Mouse (Mus musculus) embryo, embryonic 9.5 days (tissue): ENCODE data around the gene Sh2d3c.

Source experiments
- DNase-seq: peaks from one replicate; pipeline ENCODE4 v3.0.0-alpha.2; 2017; ENCODE audit errors: extremely low spot score

The Sh2d3c gene

DNA sequence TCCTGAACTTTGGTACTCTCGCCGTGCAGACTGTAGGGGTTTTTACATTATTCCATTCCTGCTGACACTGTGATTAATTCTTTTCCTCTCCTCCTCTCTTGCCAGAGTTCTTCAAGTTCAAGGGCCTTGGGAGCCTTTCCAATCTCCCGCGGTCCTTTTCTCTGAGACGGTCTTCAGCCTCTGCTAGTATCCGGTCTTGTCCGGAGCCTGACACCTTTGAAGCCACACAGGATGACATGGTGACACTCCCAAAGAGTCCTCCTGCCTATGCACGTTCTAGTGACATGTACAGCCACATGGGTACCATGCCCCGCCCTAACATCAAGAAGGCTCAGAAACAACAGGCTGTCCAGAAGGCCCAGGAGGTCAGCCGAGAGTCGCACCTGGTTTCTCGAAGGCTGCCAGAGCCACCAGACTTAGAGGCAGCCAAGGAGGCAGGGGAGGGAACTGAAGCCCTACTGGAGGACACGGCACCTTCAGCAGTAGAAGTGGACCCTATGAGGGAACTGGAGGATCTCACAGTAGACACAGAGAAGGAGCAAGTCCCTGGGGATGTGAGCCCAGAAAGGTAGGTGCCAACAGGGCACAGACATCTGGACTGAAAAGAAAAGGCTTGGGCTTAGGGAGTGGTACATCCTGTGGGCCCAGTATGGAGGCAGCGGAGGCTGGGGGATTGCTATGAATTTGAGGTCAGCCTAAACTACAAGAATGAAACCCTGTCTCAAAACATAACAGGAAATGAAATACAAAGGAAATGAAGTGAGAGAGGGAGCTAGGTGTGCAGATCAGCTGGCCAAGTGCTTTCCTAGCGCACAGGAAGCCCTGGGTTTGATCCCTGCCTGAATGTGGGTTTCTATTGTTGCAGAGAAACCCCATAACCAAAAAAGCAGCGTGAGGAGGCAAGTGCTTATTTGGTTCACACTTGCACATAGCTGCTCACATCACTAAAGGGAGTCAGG is 4.3 kb downstream of the Sh2d3c start:
- DNase-seq = no peak

DNA sequence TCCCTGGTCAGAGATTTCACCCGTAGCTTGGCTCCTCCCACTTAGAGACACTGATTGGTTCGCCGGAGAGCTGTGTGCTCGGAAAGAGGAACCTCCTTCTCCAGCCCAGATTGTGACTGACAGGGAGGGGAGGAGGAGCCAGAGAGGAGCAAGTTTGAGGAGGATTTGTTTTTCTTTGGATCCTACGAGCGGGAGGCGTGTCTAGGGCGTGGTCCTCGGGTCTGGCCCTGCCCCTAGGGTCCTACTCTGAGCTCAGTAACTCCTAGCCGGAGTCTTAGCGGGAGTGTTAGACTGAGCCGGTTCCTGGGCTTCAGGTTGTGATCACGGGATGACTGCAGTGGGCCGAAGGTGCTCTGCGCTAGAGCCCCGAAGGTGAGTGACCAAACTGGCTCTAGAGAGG is 6.6 kb downstream of the Sh2d3c start:
- DNase-seq = peak; percentile 95

DNA sequence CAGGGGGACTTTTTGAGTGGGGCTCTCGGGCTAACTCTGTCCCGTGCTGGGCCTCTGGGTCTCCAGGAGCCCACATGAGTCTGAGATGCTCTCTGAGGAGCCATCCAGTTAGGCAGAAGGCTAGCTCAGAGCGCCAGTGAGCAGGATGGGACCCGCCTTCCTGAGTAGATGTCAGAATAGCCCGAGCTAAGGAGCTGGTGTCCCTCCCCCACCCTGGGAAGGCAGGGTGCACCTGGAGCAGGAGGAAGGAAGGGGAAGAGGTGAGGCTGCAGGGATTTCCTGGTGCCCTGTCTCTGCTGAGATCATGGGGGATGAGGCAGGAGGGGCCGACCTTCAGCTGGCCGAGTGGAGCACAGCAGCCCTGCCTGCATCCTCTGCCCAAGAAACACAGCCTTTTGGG is 7.6 kb downstream of the Sh2d3c start:
- no peak for DNase-seq

DNA sequence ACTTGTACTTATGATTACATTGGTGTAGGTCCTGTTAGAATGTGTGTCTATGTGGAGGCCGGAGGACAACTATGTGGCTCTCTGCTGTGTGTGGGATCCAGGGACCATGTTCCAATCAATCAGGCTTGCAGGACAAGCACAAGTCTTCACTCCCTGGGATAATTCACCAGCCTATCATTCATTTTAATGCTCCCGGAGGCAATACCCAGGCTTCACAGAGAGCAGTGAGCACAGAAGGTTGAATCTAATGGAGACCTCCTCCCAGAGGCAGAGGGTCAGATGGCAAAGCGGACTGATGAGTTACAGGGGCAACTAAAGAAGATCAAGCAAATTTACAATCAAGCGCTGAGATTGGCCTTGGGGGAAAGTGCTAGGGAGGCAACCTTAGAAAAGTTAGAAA is 8.7 kb downstream of the Sh2d3c start:
- DNase-seq = no peak

DNA sequence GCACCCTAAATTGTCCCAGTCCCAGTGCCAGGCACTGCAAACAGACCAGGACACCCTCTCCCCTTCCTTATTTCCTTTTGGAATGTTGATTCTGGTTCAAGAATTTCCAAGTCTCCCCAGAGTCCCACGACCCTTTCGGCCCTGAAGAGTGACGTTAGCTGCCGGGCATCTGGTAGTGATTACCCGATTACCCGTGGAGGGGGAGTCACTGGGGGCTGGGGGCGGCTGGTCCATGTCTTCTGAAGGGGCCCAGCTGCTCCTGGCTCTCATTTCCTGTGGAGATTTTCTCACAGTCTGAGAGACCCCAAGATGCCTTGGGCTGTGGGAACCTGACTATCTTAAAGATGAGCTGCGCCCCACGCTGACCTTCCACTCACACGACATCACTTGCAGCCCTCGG is 10.0 kb downstream of the Sh2d3c start:
- DNase-seq = peak; percentile 68

DNA sequence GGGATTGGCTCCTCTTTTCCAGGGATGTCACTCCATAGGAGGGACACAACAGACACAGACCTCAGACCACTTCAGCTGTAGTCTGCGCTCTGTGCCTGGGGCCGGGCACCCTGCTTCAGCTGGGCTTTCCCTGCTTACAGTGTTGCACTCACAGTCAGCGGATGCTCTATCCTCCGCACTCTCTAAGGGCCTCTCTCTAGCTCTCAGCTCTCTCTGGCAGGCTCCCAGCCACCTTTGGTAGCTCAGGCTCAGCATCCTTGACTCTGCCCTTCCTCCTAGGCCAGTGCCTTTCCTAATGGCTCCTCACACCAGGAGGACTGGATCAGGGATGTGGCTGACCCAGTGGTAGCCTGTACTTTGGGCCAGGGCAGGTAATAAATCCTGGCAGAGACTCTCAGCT is 11.1 kb downstream of the Sh2d3c start:
- DNase-seq = no peak

DNA sequence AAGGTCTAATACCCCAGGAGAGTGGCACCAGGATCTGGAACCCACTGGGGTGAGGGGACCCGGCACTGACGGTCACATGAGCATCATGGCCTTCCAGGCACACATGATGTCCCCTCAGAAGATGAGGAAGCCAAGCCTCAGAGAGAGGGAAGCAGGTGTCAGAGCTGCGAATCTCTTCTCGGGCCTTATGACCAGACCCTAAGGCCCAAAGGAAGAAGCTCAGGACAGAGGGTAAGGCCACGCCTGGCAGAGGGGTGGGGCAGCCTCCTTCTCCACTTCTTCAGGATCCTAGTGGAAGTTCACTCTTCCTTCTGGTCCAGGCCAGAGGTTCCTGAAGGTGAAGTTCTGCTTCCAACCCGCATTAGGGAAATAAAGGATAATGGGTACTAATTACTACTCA is 11.8 kb downstream of the Sh2d3c start:
- DNase-seq = no peak

DNA sequence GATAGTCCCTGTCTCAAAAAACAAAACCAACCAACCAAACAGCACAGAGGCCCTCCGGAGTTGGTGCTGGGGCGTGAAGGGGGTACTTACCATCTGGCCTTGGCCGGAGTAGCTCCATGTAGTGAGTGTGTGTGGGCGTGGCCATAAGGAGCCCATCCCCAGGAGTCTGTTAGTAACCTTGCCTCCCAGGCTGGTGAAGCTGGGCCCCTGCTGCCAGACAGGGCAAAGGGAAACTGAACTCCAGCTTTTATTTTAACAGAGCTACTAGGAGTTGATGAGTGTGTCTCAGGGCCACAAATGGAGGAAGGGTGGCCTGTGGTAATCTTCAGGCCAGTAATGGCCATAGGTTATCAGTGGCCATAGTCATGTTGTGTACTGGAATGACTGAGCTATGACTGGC is 13.6 kb downstream of the Sh2d3c start:
- no peak for DNase-seq

DNA sequence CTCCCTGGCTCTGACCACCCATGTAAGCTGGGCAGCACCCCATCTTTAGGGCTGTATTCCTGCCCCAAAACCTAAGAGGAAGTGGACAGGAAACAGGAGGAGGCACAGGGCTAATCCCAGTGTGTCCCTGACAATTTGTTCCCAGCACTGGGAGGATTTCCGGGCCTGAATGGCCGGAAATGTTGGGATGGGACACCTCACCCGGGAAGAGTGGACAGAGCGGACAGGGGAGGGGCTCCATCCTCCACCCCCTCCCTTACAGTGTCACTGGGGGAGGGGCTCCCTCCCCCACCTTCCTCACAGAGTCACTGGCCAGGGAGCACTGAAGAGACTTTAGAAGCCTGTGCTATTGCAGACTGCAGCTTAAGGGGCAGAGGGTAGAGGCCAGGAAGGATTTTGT is 14.1 kb downstream of the Sh2d3c start:
- DNase-seq = no peak

DNA sequence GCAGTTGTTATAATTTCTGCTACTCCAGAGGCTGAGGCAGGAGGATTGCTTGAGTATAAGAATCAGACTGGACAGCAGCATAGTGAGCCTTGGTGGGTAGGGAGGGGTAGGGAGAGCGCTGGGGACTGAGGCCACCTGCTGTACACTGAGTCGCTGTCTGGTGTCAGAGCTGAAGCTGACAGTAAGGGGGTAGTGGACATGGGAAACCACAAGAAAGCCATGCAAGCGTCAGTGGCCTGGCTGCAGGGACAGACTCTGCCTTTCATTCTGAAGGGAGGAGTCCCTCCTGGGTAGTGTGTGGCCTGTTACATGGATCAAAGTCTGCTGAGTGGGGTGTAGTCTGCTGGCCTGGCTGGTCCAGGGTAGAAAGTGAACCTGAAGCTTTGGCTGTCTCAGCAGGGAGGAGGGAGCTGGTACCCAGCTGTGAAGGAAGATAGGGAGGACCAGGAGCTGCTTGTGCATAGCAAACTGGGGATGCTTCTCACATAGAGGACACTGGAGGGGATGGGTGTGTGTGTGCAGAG is 15.5 kb downstream of the Sh2d3c start:
- DNase-seq = no peak

DNA sequence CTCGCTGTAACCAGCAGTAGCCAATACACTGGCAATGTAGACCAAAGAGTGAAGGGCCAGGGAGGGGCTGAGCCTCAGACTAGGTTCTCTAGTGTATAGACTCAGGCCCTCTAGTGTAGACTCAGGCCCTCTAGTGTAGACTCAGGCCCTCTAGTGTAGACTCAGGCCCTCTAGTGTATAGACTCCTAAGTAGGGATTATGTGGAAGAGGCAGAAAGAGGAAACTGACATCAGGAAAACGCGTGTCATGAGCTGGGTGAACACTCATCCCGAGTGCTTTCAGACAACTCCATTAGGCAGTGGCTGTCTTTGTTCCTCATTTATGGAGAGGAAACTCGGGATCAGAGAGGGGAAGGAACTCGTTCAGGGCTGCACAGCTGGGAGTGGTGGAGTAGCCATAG is 16.2 kb downstream of the Sh2d3c start:
- DNase-seq = no peak

DNA sequence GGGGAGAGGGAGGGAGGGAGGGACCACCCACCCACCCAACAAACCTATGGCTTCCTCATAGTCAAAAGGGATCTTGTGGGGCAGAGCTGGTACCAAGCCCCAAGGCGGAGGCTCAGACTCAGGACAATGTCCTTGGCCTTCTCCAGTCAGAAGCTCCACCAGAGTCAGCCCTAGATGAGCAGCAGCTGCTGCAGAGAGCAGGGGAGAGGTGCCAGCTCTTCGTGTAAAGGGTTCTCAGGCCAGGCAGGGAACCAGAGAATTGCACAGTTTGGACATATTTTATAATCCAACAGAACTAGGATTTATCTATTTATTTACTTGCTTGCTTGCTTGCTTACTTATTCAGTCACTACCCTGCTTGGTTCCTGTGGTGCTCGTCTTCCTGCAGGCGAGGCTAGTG is 18.5 kb downstream of the Sh2d3c start:
- DNase-seq = no peak

DNA sequence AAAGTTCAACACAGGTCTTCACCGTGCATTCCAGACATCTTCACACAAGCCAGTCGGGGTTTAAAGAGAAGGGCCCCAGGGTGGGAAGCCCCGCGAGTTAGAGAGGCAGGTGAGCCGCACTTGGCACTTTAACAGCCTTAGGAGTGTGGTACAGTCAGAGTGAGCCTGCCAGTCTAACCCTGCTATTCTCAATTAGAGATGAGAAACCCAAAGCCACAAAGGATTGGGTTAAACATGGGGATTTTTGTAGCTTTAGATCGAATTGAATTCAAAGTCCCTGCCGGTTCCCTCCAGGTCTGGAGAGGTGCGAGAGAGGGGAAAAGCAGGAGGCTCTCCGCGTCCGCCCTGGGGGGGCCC is 20.0 kb downstream of the Sh2d3c start, which contains the start of gene 6330409D20Rik:
6330409D20Rik (minus strand) TSS at position 101 of the 357 bp plus-strand sequence.
- DNase-seq = no peak

DNA sequence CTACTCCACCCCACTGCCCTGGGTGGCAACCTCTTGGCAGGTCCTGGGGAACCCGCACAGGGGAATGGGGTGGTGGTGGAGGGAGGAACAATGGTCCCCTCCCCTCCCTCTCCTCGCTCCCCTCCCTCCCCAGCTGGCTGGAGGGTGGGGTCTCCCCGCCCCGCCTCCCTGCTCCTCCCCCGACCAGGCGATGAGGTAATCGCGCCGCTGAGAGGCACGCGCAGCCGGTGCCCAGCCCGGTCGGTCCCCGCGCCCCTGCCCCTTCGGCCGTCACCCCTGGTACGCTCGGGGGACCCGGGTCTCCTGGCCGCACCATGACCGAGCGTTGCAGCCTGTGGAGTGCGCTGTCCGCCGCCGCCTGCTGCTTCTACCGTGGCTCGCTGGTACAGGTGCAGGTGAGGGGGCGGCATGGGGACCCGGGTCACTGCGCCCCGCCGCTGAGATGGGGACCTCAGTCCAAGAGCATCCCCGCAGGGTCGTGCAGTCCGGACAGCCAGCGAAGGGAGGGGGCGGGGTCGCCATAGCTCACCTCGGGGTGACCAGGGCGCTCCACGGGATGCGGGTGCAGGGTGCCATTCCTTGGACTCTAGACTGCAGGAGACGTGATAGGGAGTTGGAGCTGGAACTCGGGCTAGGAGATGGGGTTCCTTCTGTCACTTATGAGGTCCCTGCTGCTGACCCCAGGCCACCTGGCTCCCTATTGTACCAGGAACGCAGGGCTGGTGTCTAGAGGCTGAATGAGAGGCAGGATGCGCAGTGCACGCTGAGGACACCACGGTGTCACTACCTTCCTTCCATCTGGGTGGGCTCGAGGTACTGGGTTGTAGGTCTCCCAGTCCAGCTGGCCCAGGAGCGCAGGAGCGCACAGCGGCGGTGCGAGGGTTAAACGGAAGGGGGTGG is 20.7 kb downstream of the Sh2d3c start:
- peak; percentile 57 for DNase-seq

DNA sequence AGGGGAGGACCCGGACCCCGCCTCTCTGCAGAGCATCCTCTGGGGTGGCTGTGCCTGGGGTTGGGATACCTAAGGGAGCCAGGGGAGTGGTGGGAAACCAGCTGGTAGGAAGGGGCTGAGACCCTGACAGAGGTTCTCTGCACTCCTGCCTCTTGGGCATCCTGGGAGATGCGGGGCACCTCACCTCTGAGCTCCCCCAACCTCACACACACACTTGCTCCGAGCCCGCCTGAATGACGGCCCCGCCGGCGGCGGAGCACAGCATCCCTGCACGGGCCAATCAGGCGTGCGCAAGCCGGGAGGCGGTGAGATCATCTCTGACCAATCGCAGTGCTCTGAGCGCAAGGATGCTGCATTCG is 21.3 kb downstream of the Sh2d3c start:
- DNase-seq = peak; percentile 62

DNA sequence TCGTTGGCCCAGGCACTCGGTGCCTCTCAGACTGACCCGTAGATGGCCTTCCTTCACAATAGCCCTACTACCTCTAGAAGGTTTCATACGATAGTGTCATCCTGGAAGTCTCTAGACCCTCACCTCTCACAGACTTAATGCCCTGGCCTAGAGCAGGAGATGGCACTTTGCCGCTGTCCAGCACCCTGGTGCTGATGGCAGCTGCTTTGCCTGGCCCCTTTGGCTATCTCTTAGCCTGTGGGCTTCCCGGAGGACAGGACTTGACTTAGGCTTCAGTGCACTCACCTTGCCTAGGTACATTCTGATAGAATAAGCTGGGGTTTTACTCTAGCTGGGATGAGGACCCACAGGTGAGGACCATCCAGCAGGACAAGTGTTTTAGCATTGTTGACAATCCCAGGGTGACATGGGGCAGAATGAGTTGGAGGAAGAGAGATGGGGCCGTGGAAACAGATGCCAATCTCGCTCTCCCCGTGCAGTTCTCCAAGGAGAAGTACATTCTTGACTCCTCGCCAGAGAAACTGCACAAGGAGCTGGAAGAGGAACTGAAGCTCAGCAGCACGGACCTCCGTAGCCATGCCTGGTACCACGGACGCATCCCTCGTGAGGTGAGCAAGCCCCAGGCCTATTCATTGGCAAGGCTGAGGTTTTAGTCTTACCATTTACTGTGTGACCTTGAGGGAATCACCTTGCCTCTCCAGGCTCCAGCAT is 23.6 kb downstream of the Sh2d3c start:
- no peak for DNase-seq

DNA sequence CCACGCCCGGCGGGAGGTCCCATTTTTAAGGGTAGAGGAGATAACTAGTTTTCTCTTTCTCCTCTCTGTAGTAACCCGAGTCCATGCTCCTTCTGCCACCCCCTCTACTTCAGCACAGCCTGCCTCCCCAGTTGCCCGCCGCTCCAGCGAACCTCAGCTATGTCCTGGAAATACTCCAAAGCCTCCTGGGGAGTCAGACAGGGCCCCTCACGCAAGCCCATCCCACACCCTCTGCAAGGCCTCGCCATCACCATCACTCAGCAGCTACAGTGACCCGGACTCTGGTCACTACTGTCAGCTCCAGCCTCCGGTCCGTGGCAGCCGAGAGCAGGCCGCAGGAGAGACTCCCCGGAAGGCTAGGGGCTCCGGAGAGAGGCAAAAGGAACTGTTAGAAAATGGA is 28.2 kb downstream of the Sh2d3c start:
- DNase-seq = no peak

DNA sequence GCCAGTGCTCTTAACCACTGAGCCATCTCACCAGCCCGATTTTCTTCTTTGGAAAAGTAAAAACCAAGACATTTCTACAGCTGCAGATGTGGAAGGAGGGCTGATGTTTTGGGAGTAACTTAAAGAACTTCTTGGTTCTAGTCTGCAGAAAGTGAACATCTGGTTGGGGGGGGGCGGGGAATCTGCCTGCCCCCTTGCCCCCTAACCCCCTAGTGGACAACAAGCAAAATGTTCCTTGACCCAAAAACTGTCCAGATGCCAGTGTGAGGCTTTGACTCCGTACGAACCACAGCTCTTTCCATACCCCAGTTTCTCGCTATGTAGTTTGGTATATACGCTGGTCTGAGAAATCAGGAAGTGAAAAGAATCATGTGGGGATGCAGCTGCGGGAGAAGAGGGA is 29.3 kb downstream of the Sh2d3c start:
- DNase-seq = no peak

DNA sequence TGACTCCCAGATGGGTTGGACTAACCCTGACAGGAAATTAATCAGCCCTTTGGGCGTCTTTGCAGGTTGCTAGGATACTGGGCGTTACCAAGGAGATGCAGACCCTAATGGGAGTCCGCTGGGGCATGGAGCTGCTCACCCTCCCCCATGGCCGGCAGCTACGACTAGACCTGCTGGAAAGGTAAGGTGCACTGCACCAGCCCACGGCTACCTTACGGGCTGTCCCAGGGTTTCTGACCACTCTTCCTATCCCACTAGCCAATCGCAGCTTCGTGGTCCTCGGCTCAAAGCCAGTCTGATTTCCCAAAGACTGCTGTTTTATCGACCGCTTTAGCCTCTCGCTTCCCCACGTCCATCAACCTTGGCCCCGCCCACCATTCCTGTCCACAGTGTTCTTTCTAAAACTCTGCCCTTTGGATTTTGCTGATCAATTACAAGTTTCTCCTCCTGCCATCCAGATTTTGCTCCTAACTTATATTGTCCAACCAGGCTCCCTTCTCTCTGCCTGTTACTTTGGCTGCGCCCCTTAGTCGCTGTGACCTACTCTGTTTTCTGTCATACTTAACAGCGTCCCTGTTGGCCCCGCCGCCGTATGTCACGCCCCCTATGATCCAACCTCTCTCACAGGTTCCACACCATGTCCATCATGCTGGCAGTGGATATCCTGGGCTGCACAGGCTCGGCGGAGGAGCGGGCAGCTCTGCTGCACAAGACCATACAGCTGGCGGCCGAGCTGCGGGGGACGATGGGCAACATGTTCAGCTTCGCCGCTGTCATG is 30.2 kb downstream of the Sh2d3c start:
- peak; percentile 88 for DNase-seq

DNA sequence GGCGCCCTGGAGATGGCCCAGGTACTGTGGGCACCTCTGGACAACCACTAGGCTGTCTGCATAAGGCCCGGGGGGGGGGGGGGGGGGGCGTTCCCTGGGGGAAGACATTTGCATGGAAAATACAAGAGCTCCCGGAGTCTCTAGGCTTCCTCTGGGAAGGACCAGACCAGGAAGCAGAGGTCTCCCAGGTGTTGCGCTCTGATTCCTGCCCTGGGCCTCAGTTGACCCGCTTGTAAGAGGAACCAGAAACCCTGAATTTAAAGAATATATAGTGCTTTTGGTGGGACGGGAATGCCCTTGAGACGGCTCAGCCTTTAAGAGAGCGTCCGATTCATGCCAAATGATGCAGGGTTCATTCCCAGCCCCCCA is 30.8 kb downstream of the Sh2d3c start:
- no peak for DNase-seq

DNA sequence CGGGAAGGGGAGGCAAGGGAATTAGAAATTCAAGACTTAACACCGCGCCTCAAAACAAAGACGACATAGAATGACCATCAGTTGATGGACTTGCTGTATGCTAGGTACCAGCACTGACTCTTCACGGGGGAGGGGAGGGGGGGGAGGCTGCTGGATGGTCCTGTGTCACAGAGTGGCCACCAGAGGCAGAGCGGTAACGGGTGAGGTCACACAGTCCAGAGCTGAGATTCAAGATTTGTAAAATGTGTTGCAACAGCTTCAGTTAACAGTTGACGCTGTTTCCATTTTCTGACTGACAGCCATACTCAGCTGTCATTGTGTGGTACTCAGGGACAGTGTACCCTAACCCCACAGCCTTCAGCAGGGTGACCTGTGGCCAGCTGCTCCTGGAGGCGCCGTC is 31.3 kb downstream of the Sh2d3c start:
- DNase-seq = no peak
